Mouse (Mus musculus) heart, adult 2 months (tissue): ENCODE measurements around the gene Hist1h2bn.

Experiments used
- CTCF ChIP-seq: fragments of 200-600 bp; IDR thresholded peaks from 2 replicates; pipeline ENCODE4 v1.8.1; 2022; ENCODE audit warnings: antibody characterized with exemption, mild to moderate bottlenecking, moderate library complexity
- POLR2A ChIP-seq: fragments of 200-500 bp; IDR thresholded peaks from 2 replicates; pipeline ENCODE4 v1.6.1; 2011; ENCODE audit warnings: mild to moderate bottlenecking, low read depth, low read length, control low read depth; ENCODE audit not compliant: insufficient read depth

- TF ChIP-seq POLR2A (no peak), CTCF (peak; percentile 96)
Measured at GRCm38 (mm10) chr13:21714725-21715124, 39.2 kb upstream of the Hist1h2bn start.
